Mouse (Mus musculus) frontal cortex, adult 2 months (tissue): Measurements from ENCODE around the gene Lbhd1. TPM values are rescaled to one million over a fixed set of nuclear protein-coding genes. Genes with fewer than 3 reads are reported as not detected.

ENCODE experiments used
- polyA plus RNA-seq: library from polyadenylated mRNA; depleted of rRNA; stranded (reverse); fragments of >200 nt; gene quantifications from 2 replicates; pipeline ENCODE4 v1.2.3, GENCODE M21; 2012; rRNA removed

Lbhd1 gene
- polyA plus RNA-seq, 1 experiment: 4.0 TPM

Other genes with a start within 250 kb of the Lbhd1 start
- 78.1 and 81.1 TPM in 2 replicates for gene Chrm1, start 219.9 kb upstream of the Lbhd1 start, polyA plus RNA-seq
- gene Slc3a2, start 160.4 kb upstream of the Lbhd1 start, polyA plus RNA-seq: 183 and 188 TPM in 2 replicates
- 48.9 and 49.2 TPM in 2 replicates for gene Wdr74, start 147.9 kb upstream of the Lbhd1 start, polyA plus RNA-seq
- gene 1700092M07Rik, start 143.0 kb upstream of the Lbhd1 start, polyA plus RNA-seq: 0.34 and 0.92 TPM in 2 replicates
- 111 and 130 TPM in 2 replicates for gene Stx5a, start 142.3 kb upstream of the Lbhd1 start, polyA plus RNA-seq
- 128 and 139 TPM in 2 replicates for gene Nxf1, start 126.7 kb upstream of the Lbhd1 start, polyA plus RNA-seq
- gene Tmem223, start 112.7 kb upstream of the Lbhd1 start, polyA plus RNA-seq: 124 and 140 TPM in 2 replicates
- gene Tmem179b, start 109.3 kb upstream of the Lbhd1 start, polyA plus RNA-seq: 16.9 and 18.1 TPM in 2 replicates
- gene Taf6l, start 97.3 kb upstream of the Lbhd1 start, polyA plus RNA-seq: 15.8 and 17.4 TPM in 2 replicates
- gene Polr2g, start 85.2 kb upstream of the Lbhd1 start, polyA plus RNA-seq: 159 and 171 TPM in 2 replicates
- 3.8 and 4.6 TPM in 2 replicates for gene Zbtb3, start 81.2 kb upstream of the Lbhd1 start, polyA plus RNA-seq
- gene Ttc9c, start 64.4 kb upstream of the Lbhd1 start, polyA plus RNA-seq: 27.2 and 30.9 TPM in 2 replicates
- 92.6 and 96.8 TPM in 2 replicates for gene Hnrnpul2, start 63.7 kb upstream of the Lbhd1 start, polyA plus RNA-seq
- not detected in 2 replicates for gene AC129217.1, start 54.0 kb upstream of the Lbhd1 start, polyA plus RNA-seq
- 122 and 130 TPM in 2 replicates for gene Bscl2, start 46.3 kb upstream of the Lbhd1 start, polyA plus RNA-seq
- 248 and 262 TPM in 2 replicates for gene Gng3, start 44.5 kb upstream of the Lbhd1 start, polyA plus RNA-seq
- gene Lrrn4cl, start 33.0 kb upstream of the Lbhd1 start, polyA plus RNA-seq: 0.96 and 1.2 TPM in 2 replicates
- gene Ubxn1, start 12.2 kb upstream of the Lbhd1 start, polyA plus RNA-seq: 129 and 137 TPM in 2 replicates
- 67.7 and 70.4 TPM in 2 replicates for gene Uqcc3, start 2.8 kb upstream of the Lbhd1 start, polyA plus RNA-seq
- gene Gm49403, start 198 bp downstream of the Lbhd1 start, polyA plus RNA-seq: not detected in 2 replicates
- gene 1810009A15Rik, start 5.1 kb downstream of the Lbhd1 start, polyA plus RNA-seq: 36.6 and 41.3 TPM in 2 replicates
- not detected in 2 replicates for gene Gm49416, start 5.2 kb downstream of the Lbhd1 start, polyA plus RNA-seq
- gene Ints5, start 9.3 kb downstream of the Lbhd1 start, polyA plus RNA-seq: 14.8 and 15.8 TPM in 2 replicates
- 87.7 and 95.2 TPM in 2 replicates for gene Ganab, start 14.3 kb downstream of the Lbhd1 start, polyA plus RNA-seq
- gene B3gat3, start 36.6 kb downstream of the Lbhd1 start, polyA plus RNA-seq: 190 and 210 TPM in 2 replicates
- gene Rom1, start 45.6 kb downstream of the Lbhd1 start, polyA plus RNA-seq: 8.3 and 9.6 TPM in 2 replicates
- gene Eml3, start 45.8 kb downstream of the Lbhd1 start, polyA plus RNA-seq: 13.9 and 14.1 TPM in 2 replicates
- gene Mta2, start 58.1 kb downstream of the Lbhd1 start, polyA plus RNA-seq: 27.6 and 31.0 TPM in 2 replicates
- 19.6 and 20.5 TPM in 2 replicates for gene Tut1, start 70.1 kb downstream of the Lbhd1 start, polyA plus RNA-seq
- gene Eef1g, start 83.3 kb downstream of the Lbhd1 start, polyA plus RNA-seq: 257 and 281 TPM in 2 replicates
- gene Ahnak, start 105.6 kb downstream of the Lbhd1 start, polyA plus RNA-seq: 6.8 and 7.5 TPM in 2 replicates
- gene Scgb1a1, start 204.2 kb downstream of the Lbhd1 start, polyA plus RNA-seq: 0.42 and 0.44 TPM in 2 replicates